Mouse (Mus musculus) lung, postnatal 10 days (tissue): Measurements from ENCODE around the gene Rnaseh1.

Experiments
- DNase-seq: peaks from one replicate; pipeline ENCODE4 v3.0.0; 2021

Rnaseh1 gene

DNA sequence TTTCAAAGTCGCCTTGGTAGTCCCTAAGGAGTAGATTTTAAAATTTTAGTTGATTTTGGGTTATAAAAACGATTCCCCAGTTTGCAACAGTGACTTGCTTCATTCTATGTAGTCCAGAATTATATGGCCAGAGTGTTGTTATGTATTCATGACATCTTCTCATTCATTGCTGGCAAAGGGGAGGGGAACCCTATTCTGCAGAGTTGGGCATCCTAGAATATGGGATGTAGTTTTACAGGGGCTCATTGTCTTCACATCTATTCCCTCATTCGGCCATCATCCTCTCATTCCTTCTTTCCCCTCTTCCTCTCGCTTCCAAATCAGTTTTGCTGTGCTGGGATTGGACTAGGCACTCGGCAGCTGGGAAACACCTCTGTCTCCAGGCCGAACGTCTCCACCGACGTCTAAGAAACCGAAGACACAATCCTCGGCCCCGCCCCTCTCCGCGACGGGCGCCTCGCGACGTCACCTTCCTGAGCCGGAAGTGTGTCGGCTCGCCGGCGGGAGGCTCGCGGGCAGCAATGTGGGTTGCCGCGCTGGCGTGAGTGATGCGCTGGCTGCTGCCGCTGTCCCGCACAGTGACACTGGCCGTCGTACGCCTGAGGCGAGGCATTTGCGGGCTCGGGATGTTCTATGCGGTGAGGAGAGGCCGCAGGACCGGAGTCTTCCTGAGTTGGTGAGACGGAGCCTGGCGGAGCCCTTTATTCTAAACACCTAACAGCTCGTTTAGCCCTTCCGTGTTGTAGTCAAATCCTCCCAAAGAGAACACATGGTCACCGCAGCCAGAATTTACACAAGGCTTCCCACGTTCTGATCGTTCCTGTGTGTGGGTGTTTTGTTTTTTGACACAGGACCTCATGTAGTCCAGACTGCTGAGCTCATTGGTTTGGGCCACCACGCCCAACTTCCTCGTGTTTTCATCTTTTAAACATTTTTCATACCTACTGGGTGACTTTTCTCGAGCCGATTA lies at the start of gene Rnaseh1:
Gene Rnaseh1 (plus strand): TSS at position 462 of the 970 bp plus-strand sequence.
- peak; percentile 95 for DNase-seq

DNA sequence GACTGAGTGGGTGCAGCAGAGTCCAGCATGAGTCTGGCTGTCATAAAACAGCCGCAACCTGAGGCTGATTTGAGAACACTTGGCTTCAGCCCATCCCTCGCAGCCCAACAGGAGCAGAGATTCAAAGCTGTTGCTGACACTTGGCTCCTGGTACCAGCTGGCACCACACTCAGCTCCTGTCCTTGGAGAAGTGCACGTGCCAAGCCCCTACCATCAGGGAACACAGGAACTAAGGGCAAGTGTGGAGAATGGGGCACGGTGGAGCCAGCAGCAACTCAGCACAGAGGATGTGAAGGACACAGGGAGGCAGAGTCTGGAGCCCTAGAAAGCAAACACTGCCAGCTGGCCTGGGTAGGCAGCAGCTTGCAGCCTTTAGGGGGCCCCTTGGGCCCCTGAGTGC lies 47.1 kb upstream of the Rnaseh1 start:
- no peak for DNase-seq

DNA sequence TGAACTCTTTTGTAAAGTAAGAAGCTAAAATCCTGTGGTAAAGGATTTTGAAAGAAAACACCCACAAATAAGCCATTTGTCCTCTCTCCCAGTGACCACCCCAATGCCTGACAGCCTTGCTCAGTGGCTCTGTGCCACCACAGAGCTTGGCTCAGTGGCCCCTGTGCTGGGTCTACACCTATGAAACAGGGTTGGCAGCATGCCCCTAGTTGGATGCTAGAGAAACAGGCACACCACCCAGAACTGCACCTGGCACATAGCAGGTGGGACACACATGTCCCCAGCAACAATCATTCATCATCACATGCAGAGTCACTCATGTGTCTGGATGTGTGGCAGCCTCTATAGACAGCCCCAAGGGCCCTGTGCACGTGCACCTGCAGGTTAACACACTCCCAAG lies 45.9 kb upstream of the Rnaseh1 start:
- DNase-seq, result no peak

DNA sequence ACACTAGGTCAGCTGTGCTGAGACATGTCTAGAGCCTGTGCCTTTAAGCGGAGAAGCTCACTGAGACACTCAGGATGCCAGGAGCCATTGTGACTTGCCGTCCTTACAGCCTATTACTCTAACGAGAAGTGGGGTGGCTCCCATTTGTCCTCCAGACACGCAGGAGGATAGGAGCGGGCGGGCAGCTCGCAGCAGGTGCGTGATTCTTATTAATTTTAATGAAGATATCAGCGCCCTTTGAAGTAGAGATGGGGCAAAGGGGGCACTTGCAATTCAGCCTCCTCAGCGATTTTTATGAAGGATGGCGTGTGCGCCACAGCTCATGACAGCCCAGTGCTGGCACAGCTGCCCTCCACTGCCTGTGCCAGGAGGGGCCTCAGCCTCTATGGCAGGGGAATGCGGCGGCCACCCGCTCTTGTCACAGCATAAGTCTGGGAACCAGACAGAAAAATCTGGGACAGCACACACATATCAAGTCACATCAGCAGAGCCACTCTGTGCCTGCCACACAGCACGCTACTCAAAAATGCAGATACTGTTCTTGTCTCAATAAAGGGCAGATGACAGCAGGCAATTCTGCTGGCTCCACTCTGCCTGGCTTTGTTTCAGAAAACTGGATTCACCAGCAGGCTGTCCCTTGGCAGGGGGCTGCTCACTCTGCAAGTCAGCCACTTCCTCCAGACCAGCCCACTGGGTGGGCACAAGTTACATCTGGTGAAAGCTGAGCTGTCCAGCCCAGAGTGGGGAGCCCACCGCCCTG lies 41.7 kb upstream of the Rnaseh1 start:
- peak; percentile 18 for DNase-seq

DNA sequence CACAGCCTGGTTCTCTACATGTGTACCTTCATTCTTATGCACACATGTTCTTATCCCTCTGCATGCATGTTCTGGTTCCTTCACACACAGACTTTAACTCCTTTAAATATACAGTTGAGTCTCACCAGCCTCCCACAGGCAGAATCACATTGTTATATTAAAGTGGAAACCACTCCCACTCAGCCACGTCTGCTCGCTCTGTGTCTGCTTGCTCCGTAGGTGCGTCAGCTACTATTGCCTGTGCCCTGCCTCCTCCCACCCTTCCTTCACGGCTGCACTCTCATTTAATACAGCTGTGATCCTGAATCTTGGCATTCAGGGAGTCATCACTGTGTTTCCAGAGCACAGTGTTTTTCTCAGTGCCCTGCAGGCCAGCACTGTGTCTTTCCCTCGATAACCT lies 37.0 kb upstream of the Rnaseh1 start:
- no peak for DNase-seq

DNA sequence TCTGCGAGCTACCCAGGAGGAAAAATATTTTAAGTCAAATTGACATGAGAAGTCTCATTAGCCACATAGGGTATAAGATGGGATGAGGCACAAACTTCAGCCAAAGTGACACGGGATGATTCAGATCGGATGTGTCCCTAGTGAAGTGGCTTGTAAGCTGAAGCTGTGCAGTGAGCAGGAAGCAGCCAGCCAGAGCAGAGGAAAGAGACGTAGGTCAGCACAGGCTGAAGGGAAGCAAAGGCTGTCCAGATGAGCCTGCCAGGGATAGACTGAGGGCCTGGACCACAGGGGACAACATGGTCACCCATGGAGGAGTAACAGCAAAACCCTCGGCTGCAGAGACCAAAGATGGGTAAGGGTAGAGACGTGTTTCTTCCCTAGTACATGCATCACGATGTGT lies 35.0 kb upstream of the Rnaseh1 start:
- peak; percentile 28 for DNase-seq

DNA sequence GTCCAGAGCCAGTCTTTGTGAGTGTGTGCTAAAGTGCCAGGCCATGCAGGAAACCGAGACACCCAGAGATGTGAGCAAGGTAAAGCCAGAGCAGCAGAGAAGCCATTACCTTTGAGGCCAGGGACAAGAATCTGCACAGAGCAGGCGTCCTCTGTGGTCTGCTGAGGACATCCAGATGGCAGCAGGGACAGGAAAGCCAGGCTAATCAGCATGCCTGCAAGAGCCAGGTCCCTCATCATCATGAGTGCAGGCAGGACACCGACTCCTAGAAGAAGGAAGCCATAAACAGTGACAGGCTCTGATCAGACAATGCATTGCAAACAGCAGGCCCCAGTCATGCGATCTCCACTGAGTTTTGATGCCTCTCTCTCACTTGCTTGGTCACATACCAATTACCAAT lies 32.1 kb upstream of the Rnaseh1 start:
- DNase-seq, result no peak

DNA sequence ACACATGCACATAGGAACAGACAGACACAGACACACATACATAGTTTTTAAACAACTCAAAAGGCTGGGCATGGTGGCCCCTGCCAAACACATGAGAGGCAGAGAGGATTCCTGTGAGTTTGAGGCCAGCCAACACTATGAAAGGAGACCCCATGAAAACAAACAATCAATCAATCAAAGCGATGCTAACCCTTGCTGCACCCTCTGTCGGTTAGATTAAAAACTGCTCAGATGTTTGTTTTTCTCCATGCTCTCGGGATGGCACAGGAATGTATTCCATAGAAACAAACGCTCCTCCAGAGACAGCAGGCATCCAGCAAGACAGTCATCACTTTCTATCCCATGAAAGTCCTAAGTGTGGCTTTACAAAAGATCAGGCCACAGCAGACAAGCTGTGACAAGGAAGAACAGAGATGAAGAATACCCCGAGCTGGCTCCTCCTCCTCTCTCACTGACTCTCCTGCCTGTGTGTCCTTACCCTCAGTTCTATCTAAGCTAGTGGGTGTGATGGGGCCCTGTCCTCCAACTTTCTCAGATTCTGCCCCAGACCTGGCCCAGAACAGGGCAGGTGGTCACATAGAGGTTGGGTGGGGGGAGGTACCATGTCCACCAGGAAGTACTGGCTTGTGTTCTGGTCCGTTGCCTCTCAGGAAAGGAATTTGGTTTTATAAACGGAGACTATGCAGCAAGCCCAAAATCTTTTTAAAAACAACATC lies 27.8 kb upstream of the Rnaseh1 start:
- no peak for DNase-seq

DNA sequence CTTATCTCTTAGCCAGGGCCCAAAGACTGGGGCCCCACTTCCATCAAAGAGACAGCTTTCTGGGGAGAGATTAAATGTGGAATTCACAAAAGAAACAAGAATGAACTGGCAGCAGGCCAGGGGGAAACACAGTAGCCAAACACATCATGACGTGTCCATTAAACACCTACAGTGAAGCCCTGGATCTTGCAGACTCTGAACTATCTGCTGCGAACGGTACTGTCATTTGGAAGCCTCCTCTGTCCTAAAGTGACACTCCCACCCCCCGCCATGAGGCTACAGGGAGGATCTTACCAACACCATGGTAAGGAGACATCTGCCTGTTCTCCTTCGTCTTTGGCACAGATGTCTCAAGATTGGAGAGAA lies 27.3 kb upstream of the Rnaseh1 start:
- DNase-seq, result peak; percentile 29

DNA sequence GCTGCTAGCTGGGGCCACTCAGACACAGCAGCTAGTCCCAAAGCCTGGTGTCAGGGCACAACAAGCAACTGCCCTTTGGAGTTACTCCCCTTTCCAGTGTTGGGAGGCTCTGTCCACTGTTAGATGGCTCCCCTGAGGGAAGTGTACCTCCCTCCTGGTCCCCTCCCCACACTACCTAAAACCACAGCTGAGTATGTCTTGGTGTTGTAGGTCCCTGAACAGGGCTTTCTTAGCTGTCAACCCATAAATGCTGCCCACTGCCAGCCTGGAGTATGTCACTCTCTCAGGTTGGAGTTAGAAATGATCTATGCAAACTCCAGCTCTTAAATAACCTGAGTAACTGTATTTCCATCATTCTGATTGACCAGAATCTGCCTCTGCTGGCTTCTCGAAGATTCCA lies 26.8 kb upstream of the Rnaseh1 start:
- DNase-seq, result no peak

DNA sequence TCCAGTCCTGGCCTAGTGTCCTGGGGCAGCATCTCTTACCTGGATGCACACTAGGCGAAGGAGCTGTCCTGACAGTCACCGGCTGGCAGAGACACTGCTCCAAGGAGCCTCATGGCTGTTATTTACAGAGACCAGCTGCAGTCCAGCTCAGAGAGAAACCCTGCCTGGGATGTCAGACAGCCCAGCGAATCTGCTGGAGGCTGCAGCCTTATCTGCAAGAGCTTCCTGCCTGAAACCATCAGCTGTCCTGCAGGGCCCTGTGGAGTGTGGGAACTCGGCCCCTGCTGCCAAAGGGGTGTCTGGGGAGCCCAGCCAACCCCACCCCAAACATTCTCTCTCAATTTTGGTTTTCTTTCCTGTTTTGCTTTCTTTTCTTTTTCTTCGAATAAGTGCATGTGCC lies 26.2 kb upstream of the Rnaseh1 start, which contains the start of gene Colec11:
Gene Colec11 (minus strand): TSS at position 183 of the 400 bp plus-strand sequence.
- peak; percentile 29 for DNase-seq

DNA sequence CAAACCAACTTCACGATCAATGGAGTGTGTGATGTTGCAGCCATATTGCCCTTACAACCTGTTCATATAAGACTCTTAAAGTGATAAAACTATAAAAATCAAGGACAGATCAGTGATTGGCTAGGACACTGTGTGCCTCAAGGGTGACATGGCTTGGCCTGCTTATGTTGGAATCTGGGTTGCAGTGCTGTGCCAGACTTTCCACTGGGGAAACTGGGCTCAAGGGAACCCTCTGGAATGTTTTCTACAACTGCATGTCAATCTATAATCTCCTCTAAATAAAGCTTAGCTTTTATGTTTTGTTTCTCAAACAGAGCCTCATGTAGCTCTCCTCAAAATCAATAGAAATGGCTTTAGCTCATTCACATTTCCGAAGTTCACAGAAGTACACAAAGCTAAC lies 25.2 kb upstream of the Rnaseh1 start:
- DNase-seq, result no peak

DNA sequence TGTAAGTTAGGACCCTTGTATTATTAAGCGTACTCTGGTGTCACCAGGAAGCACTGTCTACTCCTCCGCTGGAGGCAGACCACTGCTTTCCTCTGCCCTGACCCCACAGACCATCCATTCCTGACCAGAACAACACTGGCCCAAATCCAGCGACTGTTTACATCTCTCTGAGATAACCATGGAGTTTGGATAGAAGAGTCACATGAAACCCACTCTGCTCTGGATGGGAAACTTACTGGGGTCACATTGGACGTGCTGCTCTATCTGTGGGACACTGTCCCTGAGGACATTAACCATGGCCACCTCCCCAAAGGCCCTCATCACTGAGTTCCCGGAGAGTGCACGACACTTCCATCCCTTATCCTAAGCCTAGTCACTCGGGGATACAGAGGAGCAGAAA lies 24.0 kb upstream of the Rnaseh1 start:
- no peak for DNase-seq

DNA sequence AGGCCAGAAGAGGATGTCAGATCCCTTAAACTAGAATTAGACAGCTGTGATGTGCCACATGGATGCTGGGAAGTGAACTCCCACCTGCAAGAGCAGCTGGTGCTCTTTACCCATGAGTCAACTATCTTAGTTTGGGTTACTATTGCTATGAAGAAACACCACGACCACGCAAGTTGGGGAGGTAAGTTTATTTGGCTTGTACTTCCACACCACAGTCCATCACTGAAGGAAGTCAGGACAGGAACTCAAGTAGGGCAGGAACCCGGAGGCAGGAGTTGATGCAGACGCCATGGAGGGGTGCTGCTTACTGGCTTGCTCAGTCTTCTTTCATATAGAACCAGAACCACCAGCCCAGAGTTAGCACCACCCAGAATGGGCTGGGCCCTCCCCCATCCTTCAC lies 22.3 kb upstream of the Rnaseh1 start:
- DNase-seq, result no peak

DNA sequence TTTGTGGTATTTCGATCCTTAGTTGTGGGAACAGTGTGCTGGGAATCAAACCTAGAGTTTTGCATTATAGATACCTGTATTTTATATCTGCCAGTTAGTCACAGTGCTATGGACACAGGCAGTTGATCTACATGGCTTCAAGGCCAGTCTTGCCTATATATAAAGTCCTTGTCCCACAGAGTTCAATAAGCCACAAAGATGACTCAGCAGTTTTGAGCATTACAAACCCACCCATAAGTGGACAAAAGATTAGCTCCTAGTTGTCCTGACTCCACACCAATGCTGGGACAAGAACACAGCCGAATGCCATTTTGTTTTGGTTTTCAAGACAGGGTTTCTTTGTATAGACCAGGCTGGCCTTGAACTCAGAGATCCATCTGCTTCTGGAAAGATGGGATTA lies 21.0 kb upstream of the Rnaseh1 start:
- DNase-seq, result no peak

DNA sequence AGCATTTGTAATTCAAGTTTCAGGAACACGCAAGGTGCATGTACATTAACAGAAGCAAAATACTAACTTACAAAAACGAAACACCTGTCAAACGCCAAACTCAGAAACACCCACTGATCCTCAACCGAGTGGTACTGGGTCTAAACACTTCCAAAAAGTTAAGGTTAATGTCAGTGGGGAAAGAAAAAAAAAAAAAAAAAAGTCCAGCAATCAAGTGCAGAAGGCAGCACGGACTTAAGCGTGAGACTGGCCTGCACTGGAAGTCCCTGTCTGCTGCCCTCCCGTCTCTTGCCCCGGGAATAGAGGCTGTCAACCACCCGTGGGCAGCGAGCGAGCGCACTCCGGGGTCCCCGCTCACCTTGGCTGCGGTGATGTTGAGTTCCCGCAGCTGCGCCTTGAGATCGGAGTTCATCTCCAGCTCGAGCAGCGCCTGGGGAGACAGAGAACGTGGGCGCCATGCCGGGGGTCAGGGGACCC lies 14.3 kb upstream of the Rnaseh1 start:
- DNase-seq, result no peak

DNA sequence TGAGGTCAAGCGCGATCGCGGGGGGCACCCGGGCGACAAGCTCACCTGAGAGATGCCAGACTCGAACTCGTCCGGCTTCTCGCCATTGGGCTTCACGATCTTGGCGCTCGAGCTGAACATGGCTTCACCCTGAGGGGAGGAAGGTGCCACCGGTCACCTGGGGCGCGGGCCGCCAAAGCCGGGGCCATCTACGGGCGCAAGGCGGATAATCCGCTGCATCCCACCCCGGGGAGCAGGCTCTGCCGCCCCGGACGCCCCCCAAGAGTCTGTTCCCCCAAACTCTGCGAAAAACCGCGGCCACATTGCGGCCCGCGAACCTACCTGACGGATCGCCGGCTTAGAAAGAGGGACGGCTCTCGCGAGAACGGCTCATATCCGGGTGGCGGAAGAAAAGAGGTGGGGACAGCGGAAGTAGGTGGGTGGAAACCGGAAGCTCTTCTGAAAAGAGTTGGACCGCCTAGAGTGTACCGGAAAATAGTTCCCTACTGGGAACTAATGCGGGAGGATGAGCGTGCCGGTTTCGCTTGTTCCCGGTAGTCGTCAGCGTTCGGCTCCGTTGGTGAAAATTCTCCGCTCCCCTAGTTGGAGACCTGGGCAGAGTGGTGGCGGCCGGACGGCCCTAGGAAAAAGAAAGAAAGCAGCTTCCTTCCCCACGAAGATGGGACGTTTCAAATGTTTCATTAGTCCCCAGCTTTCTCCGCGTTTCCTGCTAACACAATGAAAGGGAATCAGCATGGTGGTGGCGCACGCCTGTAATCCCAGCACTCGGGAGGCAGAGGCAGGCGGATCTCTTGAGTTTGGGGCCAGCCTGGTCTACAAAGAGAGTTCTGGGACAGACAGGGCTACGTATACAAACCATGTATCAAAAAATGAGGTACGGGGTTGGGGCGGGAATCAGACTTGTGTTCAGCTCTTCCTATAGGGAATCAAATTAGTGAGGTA lies 13.6 kb upstream of the Rnaseh1 start, which contains the start of gene Rps7:
Gene Rps7 (minus strand): TSS at position 419 of the 942 bp plus-strand sequence.
- DNase-seq, result peak; percentile 96

DNA sequence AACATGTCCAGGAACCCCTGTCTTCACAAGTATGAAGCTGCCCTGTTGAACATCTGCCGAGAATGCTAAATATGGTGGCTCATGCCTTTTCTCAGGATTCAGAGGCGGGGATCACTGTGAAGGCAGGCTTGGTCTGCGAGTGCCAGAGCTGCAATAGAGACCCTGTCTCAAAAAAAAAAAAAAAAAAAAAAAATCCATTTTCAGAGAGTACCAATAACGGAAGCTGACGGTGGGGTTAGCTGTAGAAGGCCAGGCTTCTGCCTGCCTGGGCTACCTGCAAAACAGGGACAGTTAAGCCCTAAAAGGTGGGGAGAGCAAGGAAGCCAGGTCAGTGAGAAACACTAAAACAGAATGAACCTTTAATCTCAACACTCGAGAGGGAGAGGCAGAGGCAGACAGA lies 12.9 kb upstream of the Rnaseh1 start:
- DNase-seq, result no peak

DNA sequence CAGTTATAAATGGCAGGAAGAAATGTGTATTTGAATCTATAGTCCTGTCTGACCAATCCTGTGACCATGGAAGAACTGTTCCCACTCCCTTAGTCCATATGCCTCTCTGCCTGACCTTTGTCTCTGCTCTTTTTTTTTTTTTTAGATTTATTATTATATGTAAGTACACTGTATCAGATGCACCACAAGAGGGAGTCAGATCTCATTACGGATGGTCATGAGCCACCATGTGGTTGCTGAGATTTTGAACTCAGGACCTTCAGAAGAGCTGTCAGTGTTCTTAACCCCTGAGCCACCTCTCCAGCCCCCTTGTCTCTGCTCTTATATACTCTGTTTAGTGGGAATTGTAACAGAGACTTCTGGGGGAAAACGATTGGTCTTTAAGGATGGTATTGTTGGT lies 10.6 kb upstream of the Rnaseh1 start:
- DNase-seq, result no peak

DNA sequence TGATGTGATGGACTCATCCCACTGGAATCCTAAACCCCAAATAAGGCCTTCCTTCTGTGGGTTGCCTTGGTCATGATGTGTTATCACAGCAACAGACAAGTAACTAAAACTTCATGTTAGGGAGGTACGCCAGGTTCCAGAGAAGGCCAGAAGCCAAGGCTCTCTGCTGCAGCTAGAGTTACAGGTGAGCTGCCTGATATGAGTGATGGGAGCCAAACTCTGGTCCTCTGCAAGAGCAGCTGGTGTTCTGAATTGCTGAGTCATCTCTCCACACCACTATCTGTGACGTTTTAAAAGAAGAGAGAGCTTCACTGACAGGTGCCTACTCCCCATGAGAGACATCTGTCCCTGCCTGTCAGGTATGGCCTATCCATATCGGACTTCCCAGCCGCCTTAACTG lies 13.2 kb downstream of the Rnaseh1 start:
- DNase-seq, result no peak

DNA sequence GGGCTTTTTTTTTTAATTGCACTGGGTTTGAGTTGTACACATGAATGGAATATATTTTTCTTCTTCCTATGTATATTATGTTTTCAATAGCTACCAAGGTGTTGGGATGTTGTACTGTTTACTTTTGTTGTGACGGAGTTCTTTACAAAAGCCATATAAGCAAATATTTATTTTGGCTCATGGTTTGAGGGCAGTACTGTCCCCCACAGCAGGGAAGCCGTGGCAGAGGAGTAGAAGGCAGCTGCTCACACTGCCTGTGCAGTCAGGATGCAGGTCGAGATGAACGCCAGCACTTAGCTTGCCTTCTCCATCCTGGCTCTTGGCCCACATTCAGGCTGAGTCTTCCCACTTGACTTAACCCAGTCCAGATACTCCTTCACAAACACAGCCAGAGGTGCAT lies 17.3 kb downstream of the Rnaseh1 start:
- peak; percentile 13 for DNase-seq

DNA sequence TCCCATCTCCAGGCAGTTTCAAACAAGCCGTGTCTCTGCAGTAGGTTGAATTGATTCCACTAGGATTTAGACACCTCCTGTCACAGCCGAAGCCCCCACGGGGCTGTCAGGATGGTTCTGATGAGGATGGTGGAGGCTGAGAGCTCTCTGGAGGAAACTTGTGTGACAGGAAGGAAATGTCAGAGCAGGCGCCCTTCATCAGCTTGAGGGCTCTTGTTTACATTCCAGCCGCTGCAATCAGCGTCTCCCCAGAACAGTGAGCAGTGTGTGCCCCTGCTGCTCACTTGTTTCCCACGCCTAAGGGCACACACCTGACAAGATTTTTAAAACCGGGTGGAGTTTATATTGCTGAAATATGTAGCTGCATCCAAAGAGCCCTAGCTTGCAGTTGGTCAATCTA lies 17.9 kb downstream of the Rnaseh1 start:
- DNase-seq, result peak; percentile 30
